Mouse (Mus musculus) lung, embryonic 15.5 days (tissue): Measurements from ENCODE around the gene Cebpa. TPM values are rescaled to one million over a fixed set of nuclear protein-coding genes. Genes with fewer than 3 reads are reported as not detected.

Experiments
- ATAC-seq: fragments of 200-750 bp; cut with Nextera tagmentation; 2 replicates; pipeline ENCODE4 v1.8.0; 2017; ENCODE audit warnings: moderate number of reproducible peaks, borderline replicate concordance; ENCODE audit not compliant: low FRiP score, low TSS enrichment; ENCODE audit errors: extremely low read depth
- H3K27ac ChIP-seq: fragments of 300-500 bp; sonication (generic); 2 replicates; pipeline ENCODE4 v1.5.1; 2015; ENCODE audit warnings: moderate library complexity, mild to moderate bottlenecking, inconsistent platforms
- H3K27me3 ChIP-seq: fragments of 300-500 bp; sonication (generic); 2 replicates; pipeline ENCODE4 v1.6.1; 2015; ENCODE audit warnings: inconsistent platforms
- H3K36me3 ChIP-seq: fragments of 300-500 bp; sonication (generic); 2 replicates; pipeline ENCODE4 v1.6.1; 2015; ENCODE audit warnings: inconsistent platforms
- H3K4me1 ChIP-seq: fragments of 300-500 bp; sonication (generic); 2 replicates; pipeline ENCODE4 v1.6.1; 2015; ENCODE audit warnings: inconsistent platforms
- H3K4me2 ChIP-seq: fragments of 300-500 bp; sonication (generic); 2 replicates; pipeline ENCODE4 v1.6.1; 2015; ENCODE audit warnings: inconsistent platforms, mild to moderate bottlenecking, moderate library complexity
- H3K4me3 ChIP-seq: fragments of 300-500 bp; sonication (generic); 2 replicates; pipeline ENCODE4 v1.5.1; 2015; ENCODE audit warnings: mild to moderate bottlenecking, inconsistent platforms
- H3K9ac ChIP-seq: fragments of 300-500 bp; sonication (generic); 2 replicates; pipeline ENCODE4 v1.6.1; 2015; ENCODE audit warnings: inconsistent platforms
- H3K9me3 ChIP-seq: fragments of 300-500 bp; sonication (generic); 2 replicates; pipeline ENCODE4 v1.6.1; 2016; ENCODE audit warnings: inconsistent platforms
- WGBS: fragments of 180-500 bp; shearing (Covaris S2); methylation state at CpG from one replicate; pipeline ENCODE4 v1.1.7; 2015; 5-methylcytosine and 5-hydroxymethylcytosine counted together
- polyA plus RNA-seq: library from polyadenylated mRNA; unstranded; fragments of >200 nt; fragmentation: Nextera tagmentation; extraction: Ambion mirVana; gene quantifications from 2 replicates; pipeline ENCODE4 v1.2.1, GENCODE M21; 2015

Cebpa gene
- polyA plus RNA-seq, 1 experiment from 2014 or later: 7.3 TPM

GRCm38 (mm10) chr7:35107630-35108029, 11.5 kb upstream of the Cebpa start:
- 0 out of 2 replicates have a peak, but pooled peaks cover 3% of the 10 kb centered on the region for H3K9me3 ChIP-seq
- no peak overlapping the region for H3K4me2 ChIP-seq
- no peaks in the 10 kb centered on the region; the same call in 1 of the 2 replicates for H3K27me3 ChIP-seq
- H3K4me1 ChIP-seq: peaks cover 10% of the 10 kb centered on the region
- no peaks in the 10 kb centered on the region for H3K36me3 ChIP-seq
- H3K27ac ChIP-seq: no peak overlapping the region
- ATAC-seq: no peak
- WGBS: 11% methylated on average over 3 of the region's 3 CpGs
- no peak overlapping the region for H3K9ac ChIP-seq
- H3K4me3 ChIP-seq: no peak overlapping the region

- no peaks in the 10 kb centered on the region for H3K36me3 ChIP-seq
- H3K9ac ChIP-seq: no peak overlapping the region
- no peak overlapping the region for H3K27ac ChIP-seq
- 0 out of 2 replicates have a peak, but pooled peaks cover 3% of the 10 kb centered on the region for H3K9me3 ChIP-seq
- H3K4me1 ChIP-seq: peaks cover 14% of the 10 kb centered on the region
- 31% methylated on average over 2 of the region's 2 CpGs for WGBS
- no peak for ATAC-seq
- H3K4me3 ChIP-seq: no peak overlapping the region
- H3K4me2 ChIP-seq: no peak overlapping the region
- no peaks in the 10 kb centered on the region; the same call in 1 of the 2 replicates for H3K27me3 ChIP-seq
Measured at GRCm38 (mm10) chr7:35108046-35108445, 11.0 kb upstream of the Cebpa start.

- Histone ChIP-seq H3K9me3 (0 out of 2 replicates have a peak, but pooled peaks cover 3% of the 10 kb centered on the region), H3K4me1 (peaks cover 20% of the 10 kb centered on the region), H3K4me2 (no peak overlapping the region), H3K27ac (no peak overlapping the region), H3K27me3 (no peaks in the 10 kb centered on the region; the same call in 1 of the 2 replicates), H3K9ac (no peak overlapping the region), H3K4me3 (no peak overlapping the region), H3K36me3 (no peaks in the 10 kb centered on the region)
- ATAC-seq: no peak
- whole genome bisulfite sequencing: 63% methylated on average over 6 of the region's 6 CpGs
Measured at GRCm38 (mm10) chr7:35108663-35109062, 10.4 kb upstream of the Cebpa start.

GRCm38 (mm10) chr7:35113136-35113535, 6.0 kb upstream of the Cebpa start:
- Histone ChIP-seq H3K4me1 (peaks cover 31% of the 10 kb centered on the region), H3K36me3 (no peaks in the 10 kb centered on the region), H3K27ac (peak overlapping the region; percentile 86), H3K4me2 (no peak overlapping the region), H3K4me3 (no peak overlapping the region), H3K9ac (no peak overlapping the region), H3K27me3 (peaks cover 19% of the 10 kb centered on the region), H3K9me3 (0 out of 2 replicates have a peak, but pooled peaks cover 3% of the 10 kb centered on the region)
- WGBS: 20% methylated on average over 4 of the region's 4 CpGs
- peak; percentile 47 for ATAC-seq

GRCm38 (mm10) chr7:35113721-35114120, 5.4 kb upstream of the Cebpa start:
- H3K27ac ChIP-seq: peak overlapping the region; percentile 86
- WGBS: 61% methylated on average over 5 of the region's 5 CpGs

GRCm38 (mm10) chr7:35116524-35116923, 2.6 kb upstream of the Cebpa start:
- Histone ChIP-seq H3K4me1 (peaks cover 49% of the 10 kb centered on the region), H3K27me3 (peaks cover 38% of the 10 kb centered on the region), H3K36me3 (no peaks in the 10 kb centered on the region), H3K9ac (no peak overlapping the region), H3K4me2 (no peak overlapping the region), H3K9me3 (0 out of 2 replicates have a peak, but pooled peaks cover 1% of the 10 kb centered on the region), H3K27ac (no peak overlapping the region), H3K4me3 (no peak overlapping the region)
- no peak for ATAC-seq
- WGBS: 25% methylated on average over 3 of the region's 3 CpGs

More at GRCm38 (mm10) chr7:35113721-35114120, 5.4 kb upstream of the Cebpa start:
- Histone ChIP-seq H3K27me3 (peaks cover 19% of the 10 kb centered on the region), H3K4me1 (peaks cover 31% of the 10 kb centered on the region), H3K36me3 (no peaks in the 10 kb centered on the region), H3K9ac (no peak overlapping the region), H3K9me3 (0 out of 2 replicates have a peak, but pooled peaks cover 3% of the 10 kb centered on the region), H3K4me2 (no peak overlapping the region), H3K4me3 (no peak overlapping the region)
- no peak for ATAC-seq

- peaks cover 38% of the 10 kb centered on the region for H3K27me3 ChIP-seq
- no peaks in the 10 kb centered on the region for H3K36me3 ChIP-seq
- peaks cover 55% of the 10 kb centered on the region for H3K4me1 ChIP-seq
- no peaks in the 10 kb centered on the region for H3K9me3 ChIP-seq
- H3K4me2 ChIP-seq: 0 out of 2 replicates have a peak overlapping the region, but pooled peaks have one; percentile 98
- no peak overlapping the region for H3K9ac ChIP-seq
- H3K4me3 ChIP-seq: no peak overlapping the region
- no peak for ATAC-seq
- H3K27ac ChIP-seq: no peak overlapping the region
- 44% methylated on average over 5 of the region's 5 CpGs for WGBS
Measured at GRCm38 (mm10) chr7:35117052-35117451, 2.0 kb upstream of the Cebpa start.

- Histone ChIP-seq H3K36me3 (no peaks in the 10 kb centered on the region), H3K9me3 (no peaks in the 10 kb centered on the region), H3K4me1 (peaks cover 58% of the 10 kb centered on the region), H3K4me3 (peak overlapping the region; percentile 63), H3K9ac (peak overlapping the region; percentile 59), H3K27me3 (peaks cover 38% of the 10 kb centered on the region), H3K4me2 (peak overlapping the region; percentile 98), H3K27ac (peak overlapping the region; percentile 93; the same call in 1 of the 2 replicates)
- no peak for ATAC-seq
- WGBS: under 1% methylated on average over 25 of the region's 25 CpGs
Measured at GRCm38 (mm10) chr7:35117761-35118098, 1.4 kb upstream of the Cebpa start.

GRCm38 (mm10) chr7:35118099-35118781, 853 bp upstream of the Cebpa start:
- peak overlapping the region; percentile 63 for H3K4me3 ChIP-seq
- peaks cover 54% of the 10 kb centered on the region for H3K4me1 ChIP-seq
- ATAC-seq: peak; percentile 76
- peak overlapping the region; percentile 98 for H3K4me2 ChIP-seq
- peaks cover 38% of the 10 kb centered on the region for H3K27me3 ChIP-seq
- H3K9me3 ChIP-seq: no peaks in the 10 kb centered on the region
- WGBS: under 1% methylated on average over 49 of the region's 49 CpGs
- peak overlapping the region; percentile 93 for H3K27ac ChIP-seq
- peak overlapping the region; percentile 59 for H3K9ac ChIP-seq
- no peaks in the 10 kb centered on the region for H3K36me3 ChIP-seq

- Histone ChIP-seq H3K27me3 (peaks cover 48% of the 10 kb centered on the region), H3K36me3 (no peaks in the 10 kb centered on the region), H3K4me3 (peak overlapping the region; percentile 63), H3K4me1 (peaks cover 46% of the 10 kb centered on the region), H3K9me3 (no peaks in the 10 kb centered on the region), H3K4me2 (peak overlapping the region; percentile 98), H3K27ac (peak overlapping the region; percentile 69), H3K9ac (peak overlapping the region; percentile 71)
- peak; percentile 5; the same call in 1 of the 2 replicates for ATAC-seq
- 0% methylated on average over 65 of the region's 83 CpGs for WGBS
Measured at GRCm38 (mm10) chr7:35119506-35120145, 533 bp downstream of the Cebpa start.

- Histone ChIP-seq H3K4me3 (peak overlapping the region; percentile 63), H3K4me1 (peaks cover 46% of the 10 kb centered on the region), H3K36me3 (no peaks in the 10 kb centered on the region), H3K27ac (no peak overlapping the region), H3K9me3 (no peaks in the 10 kb centered on the region), H3K9ac (peak overlapping the region; percentile 71), H3K27me3 (peaks cover 49% of the 10 kb centered on the region), H3K4me2 (peak overlapping the region; percentile 98)
- WGBS: 1% methylated on average over 53 of the region's 53 CpGs
- ATAC-seq: no peak
Measured at GRCm38 (mm10) chr7:35120146-35120691, 1.1 kb downstream of the Cebpa start.

GRCm38 (mm10) chr7:35121150-35121549, 2.1 kb downstream of the Cebpa start:
- WGBS: 26% methylated on average over 8 of the region's 8 CpGs
- peak overlapping the region; percentile 63 for H3K4me3 ChIP-seq
- H3K9me3 ChIP-seq: no peaks in the 10 kb centered on the region
- H3K36me3 ChIP-seq: no peaks in the 10 kb centered on the region
- peak overlapping the region; percentile 71 for H3K9ac ChIP-seq
- peaks cover 46% of the 10 kb centered on the region for H3K4me1 ChIP-seq
- H3K27ac ChIP-seq: no peak overlapping the region
- peak overlapping the region; percentile 98 for H3K4me2 ChIP-seq
- peaks cover 44% of the 10 kb centered on the region for H3K27me3 ChIP-seq
- no peak for ATAC-seq
